Mouse (Mus musculus): ENCODE results near the gene Tspan5. TPM values are rescaled to one million over a fixed set of nuclear protein-coding genes. Genes with fewer than 3 reads are reported as not detected.

Gene Tspan5
- polyA plus RNA-seq, 1 experiment from 2014 or later, result 24.7 TPM

GRCm38 (mm10) chr3:138740843-138741540, 1.0 kb upstream of the Tspan5 start:
- ATAC-seq (ENCODE audit: low read depth), result no peak
- 54% methylated on average over 8 of the region's 8 CpGs for WGBS
- no peak overlapping the region for H3K9ac ChIP-seq (ENCODE audit: low read length)
- peaks cover 14% of the 10 kb centered on the region for H3K4me1 ChIP-seq (replicated peaks; ENCODE audit: control insufficient read depth, insufficient read depth, low read length)
- no peak overlapping the region for H3K4me3 ChIP-seq (ENCODE audit: low read length)
- no peak overlapping the region; the same call in 1 of the 2 replicates for H3K4me2 ChIP-seq (ENCODE audit: low read depth, low read length)
- no peaks in the 10 kb centered on the region for H3K36me3 ChIP-seq (ENCODE audit: control insufficient read depth, insufficient read depth, low read length)
- H3K9me3 ChIP-seq (ENCODE audit: control insufficient read depth, low read length), result no peaks in the 10 kb centered on the region
- no peak overlapping the region for H3K27ac ChIP-seq (ENCODE audit: low read length)
- H3K27me3 ChIP-seq (ENCODE audit: control insufficient read depth, insufficient read depth, low read depth, low read length), result peaks cover 4% of the 10 kb centered on the region; the same call in 1 of the 2 replicates

GRCm38 (mm10) chr3:138742566-138742930, 553 bp downstream of the Tspan5 start:
- Histone ChIP-seq H3K4me3 (ENCODE audit: low read length) (peak overlapping the region; percentile 80), H3K4me2 (ENCODE audit: low read depth, low read length) (peak overlapping the region; percentile 96), H3K9ac (ENCODE audit: low read length) (peak overlapping the region; percentile 78), H3K4me1 (replicated peaks; ENCODE audit: control insufficient read depth, insufficient read depth, low read length) (peaks cover 14% of the 10 kb centered on the region), H3K27me3 (ENCODE audit: control insufficient read depth, insufficient read depth, low read depth, low read length) (peaks cover 4% of the 10 kb centered on the region; the same call in 1 of the 2 replicates), H3K27ac (ENCODE audit: low read length) (peak overlapping the region; percentile 60), H3K36me3 (ENCODE audit: control insufficient read depth, insufficient read depth, low read length) (no peaks in the 10 kb centered on the region), H3K9me3 (ENCODE audit: control insufficient read depth, low read length) (no peaks in the 10 kb centered on the region)
- ATAC-seq (ENCODE audit: low read depth), result peak; percentile 27
- under 1% methylated on average over 23 of the region's 23 CpGs for WGBS

- peak overlapping the region; percentile 96 for H3K4me2 ChIP-seq (ENCODE audit: low read depth, low read length)
- H3K4me3 ChIP-seq (ENCODE audit: low read length), result peak overlapping the region; percentile 80
- peaks cover 14% of the 10 kb centered on the region for H3K4me1 ChIP-seq (replicated peaks; ENCODE audit: control insufficient read depth, insufficient read depth, low read length)
- under 1% methylated on average over 33 of the region's 33 CpGs for WGBS
- H3K27ac ChIP-seq (ENCODE audit: low read length), result peak overlapping the region; percentile 60
- H3K9ac ChIP-seq (ENCODE audit: low read length), result peak overlapping the region; percentile 78
- no peaks in the 10 kb centered on the region for H3K36me3 ChIP-seq (ENCODE audit: control insufficient read depth, insufficient read depth, low read length)
- ATAC-seq (ENCODE audit: low read depth), result peak; percentile 68
- H3K9me3 ChIP-seq (ENCODE audit: control insufficient read depth, low read length), result no peaks in the 10 kb centered on the region
- H3K27me3 ChIP-seq (ENCODE audit: control insufficient read depth, insufficient read depth, low read depth, low read length), result peaks cover 4% of the 10 kb centered on the region; the same call in 1 of the 2 replicates
Observed at GRCm38 (mm10) chr3:138743061-138743671, 1.2 kb downstream of the Tspan5 start.

- ATAC-seq (ENCODE audit: low read depth), result no peak
- no peak overlapping the region for H3K9ac ChIP-seq (ENCODE audit: low read length)
Observed at GRCm38 (mm10) chr3:138744030-138744774, 2.2 kb downstream of the Tspan5 start.

GRCm38 (mm10) chr3:138745091-138745490, 3.1 kb downstream of the Tspan5 start:
- no peak overlapping the region for H3K4me2 ChIP-seq (ENCODE audit: low read depth, low read length)
- WGBS, result 64% methylated on average over 11 of the region's 11 CpGs
- no peak for ATAC-seq (ENCODE audit: low read depth)
- no peak overlapping the region for H3K4me3 ChIP-seq (ENCODE audit: low read length)
- H3K9ac ChIP-seq (ENCODE audit: low read length), result no peak overlapping the region
- peaks cover 4% of the 10 kb centered on the region; the same call in 1 of the 2 replicates for H3K27me3 ChIP-seq (ENCODE audit: control insufficient read depth, insufficient read depth, low read depth, low read length)
- no peaks in the 10 kb centered on the region for H3K9me3 ChIP-seq (ENCODE audit: control insufficient read depth, low read length)
- H3K27ac ChIP-seq (ENCODE audit: low read length), result no peak overlapping the region
- peaks cover 17% of the 10 kb centered on the region for H3K4me1 ChIP-seq (replicated peaks; ENCODE audit: control insufficient read depth, insufficient read depth, low read length)
- no peaks in the 10 kb centered on the region for H3K36me3 ChIP-seq (ENCODE audit: control insufficient read depth, insufficient read depth, low read length)

More at GRCm38 (mm10) chr3:138744030-138744774, 2.2 kb downstream of the Tspan5 start:
- Histone ChIP-seq H3K9me3 (ENCODE audit: control insufficient read depth, low read length) (no peaks in the 10 kb centered on the region), H3K36me3 (ENCODE audit: control insufficient read depth, insufficient read depth, low read length) (no peaks in the 10 kb centered on the region), H3K4me2 (ENCODE audit: low read depth, low read length) (peak overlapping the region; percentile 96), H3K4me1 (replicated peaks; ENCODE audit: control insufficient read depth, insufficient read depth, low read length) (peaks cover 14% of the 10 kb centered on the region), H3K27ac (ENCODE audit: low read length) (no peak overlapping the region), H3K4me3 (ENCODE audit: low read length) (peak overlapping the region; percentile 80), H3K27me3 (ENCODE audit: control insufficient read depth, insufficient read depth, low read depth, low read length) (peaks cover 4% of the 10 kb centered on the region; the same call in 1 of the 2 replicates)
- 37% methylated on average over 8 of the region's 8 CpGs for WGBS

GRCm38 (mm10) chr3:138745596-138745995, 3.6 kb downstream of the Tspan5 start:
- Histone ChIP-seq H3K36me3 (ENCODE audit: control insufficient read depth, insufficient read depth, low read length) (no peaks in the 10 kb centered on the region), H3K9ac (ENCODE audit: low read length) (no peak overlapping the region), H3K4me3 (ENCODE audit: low read length) (no peak overlapping the region), H3K27ac (ENCODE audit: low read length) (no peak overlapping the region), H3K27me3 (ENCODE audit: control insufficient read depth, insufficient read depth, low read depth, low read length) (peaks cover 3% of the 10 kb centered on the region; the same call in 1 of the 2 replicates), H3K4me2 (ENCODE audit: low read depth, low read length) (no peak overlapping the region), H3K4me1 (replicated peaks; ENCODE audit: control insufficient read depth, insufficient read depth, low read length) (peaks cover 17% of the 10 kb centered on the region), H3K9me3 (ENCODE audit: control insufficient read depth, low read length) (no peaks in the 10 kb centered on the region)
- ATAC-seq (ENCODE audit: low read depth), result no peak
- WGBS, result 74% methylated on average over 4 of the region's 4 CpGs

- no peaks in the 10 kb centered on the region for H3K36me3 ChIP-seq (ENCODE audit: control insufficient read depth, insufficient read depth, low read length)
- no peak overlapping the region for H3K9ac ChIP-seq (ENCODE audit: low read length)
- H3K4me1 ChIP-seq (replicated peaks; ENCODE audit: control insufficient read depth, insufficient read depth, low read length), result peaks cover 17% of the 10 kb centered on the region
- no peak overlapping the region for H3K4me2 ChIP-seq (ENCODE audit: low read depth, low read length)
- no peak overlapping the region for H3K4me3 ChIP-seq (ENCODE audit: low read length)
- H3K27ac ChIP-seq (ENCODE audit: low read length), result no peak overlapping the region
- 81% methylated on average over 8 of the region's 8 CpGs for WGBS
- ATAC-seq (ENCODE audit: low read depth), result no peak
- no peaks in the 10 kb centered on the region for H3K27me3 ChIP-seq (ENCODE audit: control insufficient read depth, insufficient read depth, low read depth, low read length)
- no peaks in the 10 kb centered on the region for H3K9me3 ChIP-seq (ENCODE audit: control insufficient read depth, low read length)
Observed at GRCm38 (mm10) chr3:138746556-138746955, 4.6 kb downstream of the Tspan5 start.

- no peak overlapping the region for H3K4me3 ChIP-seq (ENCODE audit: low read length)
- 76% methylated on average over 5 of the region's 5 CpGs for WGBS
- no peaks in the 10 kb centered on the region for H3K27me3 ChIP-seq (ENCODE audit: control insufficient read depth, insufficient read depth, low read depth, low read length)
- H3K4me2 ChIP-seq (ENCODE audit: low read depth, low read length), result no peak overlapping the region
- H3K27ac ChIP-seq (ENCODE audit: low read length), result no peak overlapping the region
- no peaks in the 10 kb centered on the region for H3K9me3 ChIP-seq (ENCODE audit: control insufficient read depth, low read length)
- H3K4me1 ChIP-seq (replicated peaks; ENCODE audit: control insufficient read depth, insufficient read depth, low read length), result peaks cover 17% of the 10 kb centered on the region
- no peak for ATAC-seq (ENCODE audit: low read depth)
- H3K9ac ChIP-seq (ENCODE audit: low read length), result no peak overlapping the region
- H3K36me3 ChIP-seq (ENCODE audit: control insufficient read depth, insufficient read depth, low read length), result no peaks in the 10 kb centered on the region
Observed at GRCm38 (mm10) chr3:138747035-138747434, 5.0 kb downstream of the Tspan5 start.

- H3K27me3 ChIP-seq (ENCODE audit: control insufficient read depth, insufficient read depth, low read depth, low read length), result no peaks in the 10 kb centered on the region
Observed at GRCm38 (mm10) chr3:138747985-138748384, 6.0 kb downstream of the Tspan5 start.

More at GRCm38 (mm10) chr3:138747985-138748384, 6.0 kb downstream of the Tspan5 start:
- Histone ChIP-seq H3K4me2 (ENCODE audit: low read depth, low read length) (no peak overlapping the region), H3K9ac (ENCODE audit: low read length) (no peak overlapping the region), H3K4me3 (ENCODE audit: low read length) (no peak overlapping the region), H3K9me3 (ENCODE audit: control insufficient read depth, low read length) (no peaks in the 10 kb centered on the region), H3K36me3 (ENCODE audit: control insufficient read depth, insufficient read depth, low read length) (no peaks in the 10 kb centered on the region), H3K4me1 (replicated peaks; ENCODE audit: control insufficient read depth, insufficient read depth, low read length) (peaks cover 21% of the 10 kb centered on the region), H3K27ac (ENCODE audit: low read length) (no peak overlapping the region)
- no peak for ATAC-seq (ENCODE audit: low read depth)
- 93% methylated on average over 5 of the region's 5 CpGs for WGBS
